Mouse (Mus musculus) liver, adult (tissue): ENCODE measurements around the gene Rims1.

Source experiments
- GATA4 ChIP-seq: IDR thresholded peaks from 2 replicates; pipeline ENCODE4 v1.6.1; 2014; ENCODE audit warnings: mild to moderate bottlenecking, low read length; ENCODE audit not compliant: insufficient replicate concordance

Gene Rims1

GRCm38 (mm10) chr1:22268581-22269359 lies 537.0 kb downstream of the Rims1 start:
- TF ChIP-seq GATA4 = no peak

- no peak for TF ChIP-seq GATA4
Measured at GRCm38 (mm10) chr1:22266491-22266890, 539.3 kb downstream of the Rims1 start.

GRCm38 (mm10) chr1:22265528-22265927 lies 540.3 kb downstream of the Rims1 start:
- no peak for TF ChIP-seq GATA4

- TF ChIP-seq GATA4 = no peak
Measured at GRCm38 (mm10) chr1:22262169-22262950, 543.4 kb downstream of the Rims1 start.

GRCm38 (mm10) chr1:22261702-22262101 lies 544.1 kb downstream of the Rims1 start:
- no peak for TF ChIP-seq GATA4

GRCm38 (mm10) chr1:22260291-22260690 lies 545.5 kb downstream of the Rims1 start:
- TF ChIP-seq GATA4 = no peak

GRCm38 (mm10) chr1:22258356-22258755 lies 547.4 kb downstream of the Rims1 start:
- TF ChIP-seq GATA4 = no peak

- no peak for TF ChIP-seq GATA4
Measured at GRCm38 (mm10) chr1:22254278-22254677, 551.5 kb downstream of the Rims1 start.

GRCm38 (mm10) chr1:22252873-22253272 lies 552.9 kb downstream of the Rims1 start:
- TF ChIP-seq GATA4 = no peak

GRCm38 (mm10) chr1:22248898-22249386 lies 556.9 kb downstream of the Rims1 start:
- TF ChIP-seq GATA4 = no peak

- TF ChIP-seq GATA4 = no peak
Measured at GRCm38 (mm10) chr1:22245748-22246147, 560.0 kb downstream of the Rims1 start.
